Comparison of ENCODE assay signal across 12 mouse cellular contexts in the genomic region with DNA sequence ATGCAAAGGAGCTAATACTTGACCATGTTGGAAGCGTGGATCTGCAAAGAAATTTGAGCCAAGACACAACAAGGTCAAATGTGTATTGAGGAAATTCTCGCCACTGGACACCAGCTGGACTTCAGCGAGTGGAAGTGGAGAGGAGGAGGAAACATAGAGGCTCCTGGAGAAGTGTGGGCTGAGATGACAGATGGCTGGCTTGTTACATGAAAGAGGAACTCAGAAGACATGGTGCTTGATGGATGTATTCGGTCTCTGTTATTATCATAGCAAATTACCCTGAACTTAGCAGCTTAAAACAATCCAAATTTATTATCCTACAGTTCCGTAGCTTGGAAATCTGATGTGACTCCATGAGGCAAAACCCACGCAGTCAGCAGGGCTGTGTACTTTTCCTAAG.
"Had no signal": no experiment of that assay in that cellular context is flagged by ENCODE, and none has a peak within 500 bp of the region (broad histone marks: within the 10 kb centered on the region; RNA-seq: fewer than 3 reads in every experiment).

No protein-coding gene starts in this region.

- DNase-seq: kidney, adult 2 months; kidney, postnatal 10 days; kidney, postnatal 36 days; layer of hippocampus, postnatal 36 days; liver, embryonic 13.5 days; lung, adult 2 months; lung, postnatal 14 days; lung, postnatal 4 days; midbrain, embryonic 14.5 days; thymus, adult 2 months; thymus, postnatal 14 days; thymus, postnatal 4 days had no signal
